8 mouse cellular contexts compared by ENCODE assay signal in the genomic region with DNA sequence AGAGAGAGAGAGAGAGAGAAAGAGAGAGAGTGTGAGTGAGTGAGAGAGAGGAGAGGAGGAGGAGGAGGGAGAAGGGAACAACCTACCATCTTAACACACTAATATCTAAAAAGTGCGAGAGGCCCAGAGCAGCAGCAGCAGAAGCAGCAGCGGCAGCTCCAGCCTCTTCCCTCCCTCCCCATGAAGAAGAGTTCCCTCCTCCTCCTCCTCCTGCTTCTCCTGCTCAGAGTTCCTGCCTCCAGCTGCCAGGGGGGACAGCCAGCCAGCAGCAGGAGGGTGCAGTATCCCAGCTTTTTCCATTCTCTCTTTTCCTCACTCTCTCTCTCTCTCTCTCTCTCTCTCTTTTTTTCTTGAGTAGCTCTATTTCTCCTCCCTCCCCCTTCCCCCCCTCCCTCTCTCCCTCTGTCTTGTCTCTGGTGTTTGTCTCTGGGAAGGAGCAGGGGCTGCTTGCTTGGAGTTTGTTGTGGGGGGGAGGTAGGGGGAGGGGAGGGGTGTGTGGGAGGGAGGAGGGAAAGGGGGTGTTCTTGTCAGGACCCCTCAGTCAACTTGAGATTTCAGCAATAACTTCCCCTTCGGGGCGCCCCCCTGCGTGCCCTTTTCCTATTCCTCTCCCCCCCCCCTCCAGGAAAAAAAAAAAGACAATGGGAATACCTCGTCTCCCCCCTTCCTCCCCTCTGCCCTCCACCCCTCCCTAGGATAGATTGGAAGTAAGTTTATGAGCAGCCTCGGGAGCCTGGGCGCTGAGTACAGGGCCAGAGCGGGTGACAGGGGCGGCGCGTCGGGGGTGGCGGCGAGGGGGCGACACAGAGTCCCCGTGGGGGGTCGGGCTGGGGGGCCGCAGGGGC.
A peak's percentile ranks its signal among the peaks of the same experiment; 100 is the strongest.
DNase-seq lines count a peak whose midpoint lies in the region; ATAC-seq and TF ChIP-seq lines count a peak whose summit lies in the region.

No protein-coding gene starts in this region.

- H3K27me3 ChIP-seq in heart, embryonic 14.5 days (ENCODE audit: control insufficient read depth, insufficient read depth, low read length), result no peaks in the 10 kb centered on the region
- H3K27me3 ChIP-seq in liver, embryonic 15.5 days, result peaks cover 19% of the 10 kb centered on the region
- H3K27me3 ChIP-seq in neural tube, embryonic 14.5 days (ENCODE audit: control insufficient read depth, insufficient read depth, low read length), result no peaks in the 10 kb centered on the region

- peak; percentile 56 for ATAC-seq in erythroid progenitor cell, adult 5-6 weeks (replicated peaks; ENCODE audit: low FRiP score, poor library complexity, severe bottlenecking)
- peak; percentile 44; the same call in 1 of the 2 replicates for ATAC-seq in heart, embryonic 14.5 days (ENCODE audit: insufficient number of reproducible peaks, insufficient read depth, low FRiP score, low read depth)
- ATAC-seq in liver, embryonic 15.5 days (ENCODE audit: insufficient read depth), result peak; percentile 40
- ATAC-seq in neural tube, embryonic 14.5 days (ENCODE audit: low read depth), result peak; percentile 56

- H3K9ac ChIP-seq in heart, embryonic 14.5 days (ENCODE audit: low read length), result peak overlapping the region; percentile 94
- peak overlapping the region; percentile 80 for H3K9ac ChIP-seq in liver, embryonic 15.5 days
- H3K9ac ChIP-seq in neural tube, embryonic 14.5 days (replicated peaks; ENCODE audit: low read depth, low read length), result peak overlapping the region; percentile 89

- H3K27ac ChIP-seq in bone marrow macrophage, adult 2 months (ENCODE audit: insufficient read depth, low read depth, low read length), result peak overlapping the region; percentile 81
- H3K27ac ChIP-seq in heart, embryonic 14.5 days (replicated peaks in 1 of 2; ENCODE audit: control insufficient read depth in 1 of 2, insufficient read depth in 1 of 2, low read depth in 2 of 2, low read length in 2 of 2), result peak overlapping the region; percentile 88 to 99
- peak overlapping the region; percentile 91 for H3K27ac ChIP-seq in liver, embryonic 15.5 days (replicated peaks)
- peak overlapping the region; percentile 99 for H3K27ac ChIP-seq in neural tube, embryonic 14.5 days (ENCODE audit: low read depth, low read length)

- TF ChIP-seq CTCF in bone marrow macrophage, adult 2 months (IDR thresholded peaks at IDR 0.05; ENCODE audit: low read depth, low read length), result no peak

- WGBS in heart, embryonic 14.5 days, result under 1% methylated on average over 18 of the region's 19 CpGs
- WGBS in liver, embryonic 15.5 days (ENCODE audit: insufficient replicate concordance), result 0% methylated on average over 19 of the region's 19 CpGs
- WGBS in neural tube, embryonic 14.5 days, result 3% methylated on average over 8 of the region's 19 CpGs

- DNase-seq in CD4-positive helper T cell, adult 2 months (ENCODE audit: low read depth, low spot score), result peak; percentile 84
- DNase-seq in kidney, postnatal 25 days, result peak; percentile 56 to 73
- DNase-seq in testis, postnatal 14 days (ENCODE audit: low spot score), result peak; percentile 75

- no peak for TF ChIP-seq POLR2A in bone marrow macrophage, adult 2 months (IDR thresholded peaks at IDR 0.05; ENCODE audit: borderline replicate concordance, low read depth, low read length)

- no peaks in the 10 kb centered on the region for H3K9me3 ChIP-seq in heart, embryonic 14.5 days (ENCODE audit: control insufficient read depth, low read length)
- H3K9me3 ChIP-seq in liver, embryonic 15.5 days (replicated peaks), result no peaks in the 10 kb centered on the region
- no peaks in the 10 kb centered on the region for H3K9me3 ChIP-seq in neural tube, embryonic 14.5 days (ENCODE audit: control insufficient read depth, low read length)

- no peaks in the 10 kb centered on the region for H3K36me3 ChIP-seq in heart, embryonic 14.5 days (ENCODE audit: control insufficient read depth, insufficient read depth, low read length)
- H3K36me3 ChIP-seq in liver, embryonic 15.5 days (replicated peaks), result no peaks in the 10 kb centered on the region
- H3K36me3 ChIP-seq in neural tube, embryonic 14.5 days (ENCODE audit: control insufficient read depth, insufficient read depth, low read length), result no peaks in the 10 kb centered on the region

- peak overlapping the region; percentile 90 for H3K4me2 ChIP-seq in heart, embryonic 14.5 days (ENCODE audit: low read length)
- peak overlapping the region; percentile 98 for H3K4me2 ChIP-seq in liver, embryonic 15.5 days
- peak overlapping the region; percentile 94 for H3K4me2 ChIP-seq in neural tube, embryonic 14.5 days (ENCODE audit: low read depth, low read length)

- H3K4me1 ChIP-seq in bone marrow macrophage, adult 2 months (ENCODE audit: control insufficient read depth, insufficient read depth, low read length), result peaks cover 7% of the 10 kb centered on the region
- H3K4me1 ChIP-seq in heart, embryonic 14.5 days (ENCODE audit: control insufficient read depth in 2 of 2, insufficient read depth in 2 of 2, low read length in 2 of 2), result peaks cover 0 to 36% of the 10 kb centered on the region in 2 experiments; a peak in 3 of 4 replicates
- peaks cover 30% of the 10 kb centered on the region for H3K4me1 ChIP-seq in liver, embryonic 15.5 days (replicated peaks)
- peaks cover 23% of the 10 kb centered on the region for H3K4me1 ChIP-seq in neural tube, embryonic 14.5 days (ENCODE audit: control insufficient read depth, insufficient read depth, low read length)

- peak overlapping the region; percentile 85 for H3K4me3 ChIP-seq in bone marrow macrophage, adult 2 months (ENCODE audit: insufficient read depth, low read length)
- peak overlapping the region; percentile 61 to 89 for H3K4me3 ChIP-seq in heart, embryonic 14.5 days (ENCODE audit: control insufficient read depth in 1 of 2, insufficient read depth in 1 of 2, low read depth in 1 of 2, low read length in 2 of 2)
- peak overlapping the region; percentile 79 for H3K4me3 ChIP-seq in liver, embryonic 15.5 days (replicated peaks)
- H3K4me3 ChIP-seq in neural tube, embryonic 14.5 days (ENCODE audit: low read depth, low read length), result peak overlapping the region; percentile 77

Comparison
In these comparisons a context has a peak if more than half of its experiments do, and no peak if none do; other contexts are left out.
1. Peak in every context shown above with its lines: DNase-seq, ATAC-seq, H3K4me3 ChIP-seq and H3K27ac ChIP-seq.